Mouse (Mus musculus) ES-E14 (cell line): ENCODE results near the gene Gpkow. TPM values are rescaled to one million over a fixed set of nuclear protein-coding genes. Genes with fewer than 3 reads are reported as not detected.

Experiments used
- DNase-seq: peaks from one replicate; pipeline ENCODE4 v3.0.0-alpha.2; 2013; ENCODE audit warnings: low read depth, low spot score
- H3K27ac ChIP-seq: 2 replicates; pipeline ENCODE4 v1.5.1; 2012; ENCODE audit warnings: low read depth, mild to moderate bottlenecking, low read length, moderate library complexity, mixed read lengths; ENCODE audit not compliant: poor library complexity, insufficient read depth, severe bottlenecking
- H3K36me3 ChIP-seq: 2 replicates; pipeline ENCODE4 v1.6.1; 2012; ENCODE audit warnings: mild to moderate bottlenecking, low read length, moderate library complexity, mixed read lengths; ENCODE audit not compliant: control insufficient read depth, poor library complexity, insufficient read depth, severe bottlenecking
- H3K4me1 ChIP-seq, 2 experiments: fragments of 150-350 bp in 1 of 2; sonication (generic) in 1 of 2; 2 replicates each; pipeline ENCODE4 v1.6.1; 2012; ENCODE audit warnings: low read length in 2 of 2, mild to moderate bottlenecking in 1 of 2, mixed read lengths in 1 of 2; ENCODE audit not compliant: control insufficient read depth in 2 of 2, insufficient read depth in 2 of 2, poor library complexity in 1 of 2
- H3K4me3 ChIP-seq, 2 experiments: fragments of 150-350 bp in 1 of 2; sonication (generic) in 1 of 2; 2 replicates each; pipeline ENCODE4 v1.5.1; 2012; ENCODE audit warnings: low read length in 2 of 2, low read depth in 1 of 2, mild to moderate bottlenecking in 1 of 2, mixed read lengths in 1 of 2; ENCODE audit not compliant: insufficient read depth in 1 of 2, poor library complexity in 1 of 2, severe bottlenecking in 1 of 2
- H3K9ac ChIP-seq: 2 replicates; pipeline ENCODE4 v1.6.1; 2012; ENCODE audit warnings: low read depth, mild to moderate bottlenecking, low read length, mixed read lengths; ENCODE audit not compliant: poor library complexity, insufficient read depth, severe bottlenecking
- H3K9me3 ChIP-seq: fragments of 150-350 bp; sonication (generic); 2 replicates; pipeline ENCODE4 v1.6.1; 2012; ENCODE audit warnings: low read depth, mild to moderate bottlenecking, low read length; ENCODE audit not compliant: control insufficient read depth, insufficient read depth
- CHD2 ChIP-seq: IDR thresholded peaks from 2 replicates; pipeline ENCODE4 v1.6.1; 2014; ENCODE audit warnings: mild to moderate bottlenecking, low read depth, low read length, inconsistent platforms
- HCFC1 ChIP-seq: IDR thresholded peaks from 2 replicates; pipeline ENCODE4 v1.6.1; 2012; ENCODE audit warnings: low read length, inconsistent platforms, borderline replicate concordance; ENCODE audit not compliant: insufficient read depth
- MAFK ChIP-seq: IDR thresholded peaks from 2 replicates; pipeline ENCODE4 v1.6.1; 2014; ENCODE audit warnings: mild to moderate bottlenecking, low read depth, low read length, inconsistent platforms; ENCODE audit not compliant: insufficient read depth
- ZC3H11A ChIP-seq: IDR thresholded peaks from 2 replicates; pipeline ENCODE4 v1.6.1; 2012; ENCODE audit warnings: low read depth, mild to moderate bottlenecking, inconsistent platforms, low read length, borderline replicate concordance
- ZNF384 ChIP-seq: IDR thresholded peaks from 2 replicates; pipeline ENCODE4 v1.6.1; 2012; ENCODE audit warnings: low read depth, low read length, inconsistent platforms
- in situ Hi-C, 2 experiments: fragments of 600-800 bp; cut with MboI; formaldehyde crosslinking; loops; one replicate each; pipeline ENCODE4 v1.15.1; 2025; ENCODE audit warnings: low sequenced_read_pairs in 2 of 2, inconsistent platforms in 1 of 2; ENCODE audit not compliant: unreplicated experiment in 2 of 2
- total RNA-seq: library from RNA; depleted of rRNA; stranded (reverse); fragments of 300-350 nt; gene quantifications from 2 replicates; pipeline ENCODE4 v1.2.3, GENCODE M21; 2012

The Gpkow gene
- total RNA-seq, 1 experiment, result 11.5 TPM

- peaks cover 0 to 4% of the 10 kb centered on the region in 2 experiments; a peak in 1 of 4 replicates for H3K4me1 ChIP-seq
- TF ChIP-seq HCFC1 (no peak), ZC3H11A (no peak), CHD2 (no peak), ZNF384 (no peak), MAFK (no peak)
- no peak for DNase-seq
- H3K9ac ChIP-seq, result peak overlapping the region; percentile 36; the same call in 1 of the 2 replicates
- no peaks in the 10 kb centered on the region for H3K9me3 ChIP-seq
- H3K36me3 ChIP-seq, result no peaks in the 10 kb centered on the region
- no peak overlapping the region for H3K27ac ChIP-seq
- in situ Hi-C loops, result no loop called here
- H3K4me3 ChIP-seq, result peak overlapping the region in 1 of 2 experiments; percentile 35; a peak in 2 of 4 replicates
Observed at GRCm38 (mm10) chrX:7658785-7659589, 37.9 kb upstream of the Gpkow start.

GRCm38 (mm10) chrX:7661086-7661485 lies 35.8 kb upstream of the Gpkow start:
- H3K4me3 ChIP-seq, result no peak overlapping the region
- TF ChIP-seq CHD2 (no peak), ZC3H11A (no peak), ZNF384 (no peak), HCFC1 (no peak), MAFK (no peak)
- in situ Hi-C loops, result no loop called here

GRCm38 (mm10) chrX:7662936-7663335 lies 34.0 kb upstream of the Gpkow start:
- TF ChIP-seq HCFC1 (no peak), ZNF384 (no peak), ZC3H11A (no peak), CHD2 (no peak), MAFK (no peak)
- Histone ChIP-seq H3K9me3 (no peaks in the 10 kb centered on the region), H3K9ac (no peak overlapping the region), H3K4me1 (peaks cover 0 to 18% of the 10 kb centered on the region in 2 experiments; a peak in 2 of 4 replicates), H3K4me3 (no peak overlapping the region), H3K27ac (no peak overlapping the region), H3K36me3 (peaks cover 6% of the 10 kb centered on the region)
- no peak for DNase-seq
- in situ Hi-C loops, result no loop called here

More at GRCm38 (mm10) chrX:7661086-7661485, 35.8 kb upstream of the Gpkow start:
- H3K4me1 ChIP-seq, result peaks cover 0 to 9% of the 10 kb centered on the region in 2 experiments; a peak in 2 of 4 replicates
- H3K9me3 ChIP-seq, result no peaks in the 10 kb centered on the region
- H3K36me3 ChIP-seq, result no peaks in the 10 kb centered on the region; the same call in 1 of the 2 replicates
- no peak overlapping the region for H3K27ac ChIP-seq
- no peak for DNase-seq
- no peak overlapping the region for H3K9ac ChIP-seq

DNA sequence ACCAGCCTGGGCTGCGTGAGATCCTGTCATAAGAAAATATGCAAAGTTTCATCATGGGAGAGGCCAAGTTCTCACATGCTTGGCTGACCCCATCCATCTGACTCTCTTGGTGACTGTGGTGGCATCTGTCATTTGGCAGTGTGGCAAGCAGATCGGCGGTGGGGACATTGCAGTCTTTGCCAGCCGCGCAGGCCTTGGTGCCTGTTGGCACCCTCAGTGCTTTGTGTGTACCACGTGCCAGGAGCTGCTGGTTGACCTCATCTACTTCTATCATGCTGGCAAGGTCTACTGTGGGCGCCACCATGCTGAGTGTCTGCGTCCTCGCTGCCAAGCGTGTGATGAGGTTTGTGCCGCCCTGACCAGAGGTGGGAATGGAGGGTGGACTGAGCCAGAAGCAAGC lies 32.1 kb upstream of the Gpkow start:
- in situ Hi-C loops, result no loop called here
- Histone ChIP-seq H3K36me3 (peaks cover 16% of the 10 kb centered on the region), H3K9me3 (no peaks in the 10 kb centered on the region), H3K4me3 (peak overlapping the region in 1 of 2 experiments; percentile 13; a peak in 1 of 4 replicates), H3K4me1 (peaks cover 0 to 14% of the 10 kb centered on the region in 2 experiments; a peak in 1 of 4 replicates), H3K27ac (no peak overlapping the region), H3K9ac (no peak overlapping the region)
- TF ChIP-seq HCFC1 (no peak), ZNF384 (no peak), CHD2 (no peak)
- no peak for DNase-seq
